Mouse (Mus musculus): ENCODE results near the gene Dgke.

DNA sequence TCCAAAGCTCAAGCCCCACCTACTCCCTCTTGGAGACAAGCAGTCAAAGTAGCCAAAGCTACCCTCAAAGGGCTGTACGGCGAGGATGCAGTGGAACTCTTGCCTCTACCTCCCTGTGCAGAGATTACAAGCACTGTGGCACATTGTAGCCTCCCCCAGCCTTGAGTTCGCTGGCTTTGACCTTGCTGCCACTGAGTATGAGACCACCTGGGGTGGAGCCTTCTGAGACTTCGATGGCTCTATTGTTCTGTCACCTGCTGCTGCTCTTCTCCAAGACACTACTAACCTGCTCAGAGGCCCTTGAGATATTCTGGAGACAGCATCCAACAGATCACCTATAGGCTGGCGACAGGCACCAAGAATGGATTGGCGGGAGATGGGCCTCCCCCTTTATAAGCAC, 36.1 kb downstream of the Dgke start:
- TF ChIP-seq POLR2A (IDR thresholded peaks at IDR 0.05; ENCODE audit: low read depth, low read length) (no peak), CTCF (IDR thresholded peaks at IDR 0.05; ENCODE audit: extremely low read depth, insufficient read depth, insufficient read length, insufficient replicate concordance) (no peak)

Data from spleen, adult 2 months (tissue).